Mouse (Mus musculus) ES-E14 (cell line): ENCODE measurements at regions not wholly inside any gene's neighbourhood (a gene's known extent, or its start where the extent isn't known, plus 50 kb on each side); places are given as distances from the start of the nearest gene placed in this dataset.
A peak's percentile ranks its signal among the peaks of the same experiment; 100 is the strongest.

Experiments
- DNase-seq: peaks from one replicate; pipeline ENCODE4 v3.0.0-alpha.2; 2013; ENCODE audit warnings: low read depth, low spot score
- H3K27ac ChIP-seq: 2 replicates; pipeline ENCODE4 v1.5.1; 2012; ENCODE audit warnings: low read depth, mild to moderate bottlenecking, low read length, moderate library complexity, mixed read lengths; ENCODE audit not compliant: poor library complexity, insufficient read depth, severe bottlenecking
- H3K36me3 ChIP-seq: 2 replicates; pipeline ENCODE4 v1.6.1; 2012; ENCODE audit warnings: mild to moderate bottlenecking, low read length, moderate library complexity, mixed read lengths; ENCODE audit not compliant: control insufficient read depth, poor library complexity, insufficient read depth, severe bottlenecking
- H3K4me1 ChIP-seq, 2 experiments: fragments of 150-350 bp in 1 of 2; sonication (generic) in 1 of 2; 2 replicates each; pipeline ENCODE4 v1.6.1; 2012; ENCODE audit warnings: low read length in 2 of 2, mild to moderate bottlenecking in 1 of 2, mixed read lengths in 1 of 2; ENCODE audit not compliant: control insufficient read depth in 2 of 2, insufficient read depth in 2 of 2, poor library complexity in 1 of 2
- H3K4me3 ChIP-seq, 2 experiments: fragments of 150-350 bp in 1 of 2; sonication (generic) in 1 of 2; 2 replicates each; pipeline ENCODE4 v1.5.1; 2012; ENCODE audit warnings: low read length in 2 of 2, low read depth in 1 of 2, mild to moderate bottlenecking in 1 of 2, mixed read lengths in 1 of 2; ENCODE audit not compliant: insufficient read depth in 1 of 2, poor library complexity in 1 of 2, severe bottlenecking in 1 of 2
- H3K9ac ChIP-seq: 2 replicates; pipeline ENCODE4 v1.6.1; 2012; ENCODE audit warnings: low read depth, mild to moderate bottlenecking, low read length, mixed read lengths; ENCODE audit not compliant: poor library complexity, insufficient read depth, severe bottlenecking
- H3K9me3 ChIP-seq: fragments of 150-350 bp; sonication (generic); 2 replicates; pipeline ENCODE4 v1.6.1; 2012; ENCODE audit warnings: low read depth, mild to moderate bottlenecking, low read length; ENCODE audit not compliant: control insufficient read depth, insufficient read depth
- CHD2 ChIP-seq: IDR thresholded peaks from 2 replicates; pipeline ENCODE4 v1.6.1; 2014; ENCODE audit warnings: mild to moderate bottlenecking, low read depth, low read length, inconsistent platforms
- HCFC1 ChIP-seq: IDR thresholded peaks from 2 replicates; pipeline ENCODE4 v1.6.1; 2012; ENCODE audit warnings: low read length, inconsistent platforms, borderline replicate concordance; ENCODE audit not compliant: insufficient read depth
- MAFK ChIP-seq: IDR thresholded peaks from 2 replicates; pipeline ENCODE4 v1.6.1; 2014; ENCODE audit warnings: mild to moderate bottlenecking, low read depth, low read length, inconsistent platforms; ENCODE audit not compliant: insufficient read depth
- ZC3H11A ChIP-seq: IDR thresholded peaks from 2 replicates; pipeline ENCODE4 v1.6.1; 2012; ENCODE audit warnings: low read depth, mild to moderate bottlenecking, inconsistent platforms, low read length, borderline replicate concordance
- ZNF384 ChIP-seq: IDR thresholded peaks from 2 replicates; pipeline ENCODE4 v1.6.1; 2012; ENCODE audit warnings: low read depth, low read length, inconsistent platforms
- in situ Hi-C, 2 experiments: fragments of 600-800 bp; cut with MboI; formaldehyde crosslinking; loops; one replicate each; pipeline ENCODE4 v1.15.1; 2025; ENCODE audit warnings: low sequenced_read_pairs in 2 of 2, inconsistent platforms in 1 of 2; ENCODE audit not compliant: unreplicated experiment in 2 of 2

DNA sequence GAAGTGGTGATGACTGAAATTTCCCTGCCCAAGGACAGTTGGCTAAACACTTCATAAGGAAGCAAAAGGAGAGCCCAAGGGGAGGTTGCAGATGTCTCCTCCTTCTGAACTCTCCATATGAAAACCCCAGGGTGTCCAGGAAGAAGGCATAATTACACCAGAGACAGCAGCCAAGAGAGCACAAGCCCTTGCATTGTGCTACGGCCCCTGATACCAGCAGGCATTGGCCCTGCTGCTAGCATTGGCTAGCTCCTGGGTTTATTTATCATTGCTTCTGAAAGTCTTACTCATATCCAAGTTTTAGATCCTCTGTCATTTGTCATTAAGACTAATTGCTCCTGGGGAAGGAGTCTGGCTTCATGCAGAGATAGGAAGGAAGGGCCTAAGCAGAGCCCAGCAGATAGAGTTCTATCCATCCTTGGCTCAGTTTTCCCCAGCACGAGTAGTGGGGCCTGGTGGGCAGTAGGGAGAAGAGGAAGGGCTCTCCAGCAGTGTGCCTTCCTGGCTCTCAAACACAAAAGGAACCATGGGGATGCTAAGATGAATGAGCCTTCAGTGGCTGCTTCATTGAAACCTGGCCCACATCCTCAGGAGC is 98.5 kb upstream of the Tmc3 start:
- H3K9ac ChIP-seq, result no peak overlapping the region
- no peaks in the 10 kb centered on the region for H3K36me3 ChIP-seq
- DNase-seq, result no peak
- no peaks in the 10 kb centered on the region for H3K9me3 ChIP-seq
- TF ChIP-seq MAFK, result no peak
- no peak for TF ChIP-seq ZNF384
- no peak for TF ChIP-seq CHD2
- no peak for TF ChIP-seq HCFC1
- no peak for TF ChIP-seq ZC3H11A
- no peak overlapping the region for H3K27ac ChIP-seq
- H3K4me1 ChIP-seq, result no peaks in the 10 kb centered on the region
- in situ Hi-C loops, result no loop called here
- H3K4me3 ChIP-seq, result no peak overlapping the region

DNA sequence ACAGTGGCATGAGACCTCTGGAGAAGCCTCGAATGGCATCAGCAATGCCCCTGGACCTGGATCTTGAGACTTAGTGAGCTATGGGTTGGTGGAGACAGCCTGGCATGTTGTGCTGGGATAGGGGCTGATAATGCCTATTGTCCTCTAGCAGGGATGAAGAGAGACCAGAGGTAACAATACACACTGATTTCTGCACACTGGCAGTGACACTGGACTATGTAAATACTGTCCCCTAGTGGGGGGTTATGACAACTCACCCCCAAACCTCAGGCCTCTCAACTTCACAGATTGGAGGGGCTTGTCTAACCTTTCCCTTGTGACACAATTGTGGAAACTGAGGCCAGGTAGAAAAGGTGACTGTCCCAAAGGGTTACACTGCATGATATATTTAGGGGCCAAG is 94.9 kb upstream of the Tmc3 start:
- no peak overlapping the region for H3K27ac ChIP-seq
- no peak overlapping the region for H3K4me3 ChIP-seq
- no peaks in the 10 kb centered on the region for H3K9me3 ChIP-seq
- H3K9ac ChIP-seq, result no peak overlapping the region
- no peaks in the 10 kb centered on the region for H3K4me1 ChIP-seq
- in situ Hi-C loops, result no loop called here
- no peak for DNase-seq
- TF ChIP-seq ZNF384 (no peak), ZC3H11A (peak; percentile 58; the same call in 1 of the 2 replicates)
- H3K36me3 ChIP-seq, result no peaks in the 10 kb centered on the region

- no peak overlapping the region for H3K9ac ChIP-seq
- no peaks in the 10 kb centered on the region for H3K9me3 ChIP-seq
- DNase-seq, result no peak
- no peaks in the 10 kb centered on the region for H3K36me3 ChIP-seq
- no peak overlapping the region for H3K4me3 ChIP-seq
- TF ChIP-seq ZC3H11A (no peak), HCFC1 (no peak), MAFK (no peak), CHD2 (no peak), ZNF384 (no peak)
- in situ Hi-C loops, result no loop called here
- H3K4me1 ChIP-seq, result no peaks in the 10 kb centered on the region
- H3K27ac ChIP-seq, result no peak overlapping the region
These were observed 79.6 kb upstream of the Tmc3 start for GRCm38 (mm10) chr7:83504996-83505645.

GRCm38 (mm10) chr7:83516295-83516694 is 68.4 kb upstream of the Tmc3 start:
- DNase-seq, result no peak
- H3K9me3 ChIP-seq, result no peaks in the 10 kb centered on the region
- H3K36me3 ChIP-seq, result no peaks in the 10 kb centered on the region
- no peak overlapping the region for H3K27ac ChIP-seq
- in situ Hi-C loops, result no loop called here
- H3K9ac ChIP-seq, result no peak overlapping the region
- no peak overlapping the region for H3K4me3 ChIP-seq
- H3K4me1 ChIP-seq, result no peaks in the 10 kb centered on the region
- TF ChIP-seq ZC3H11A (no peak), ZNF384 (no peak), HCFC1 (no peak), CHD2 (no peak), MAFK (no peak)

DNA sequence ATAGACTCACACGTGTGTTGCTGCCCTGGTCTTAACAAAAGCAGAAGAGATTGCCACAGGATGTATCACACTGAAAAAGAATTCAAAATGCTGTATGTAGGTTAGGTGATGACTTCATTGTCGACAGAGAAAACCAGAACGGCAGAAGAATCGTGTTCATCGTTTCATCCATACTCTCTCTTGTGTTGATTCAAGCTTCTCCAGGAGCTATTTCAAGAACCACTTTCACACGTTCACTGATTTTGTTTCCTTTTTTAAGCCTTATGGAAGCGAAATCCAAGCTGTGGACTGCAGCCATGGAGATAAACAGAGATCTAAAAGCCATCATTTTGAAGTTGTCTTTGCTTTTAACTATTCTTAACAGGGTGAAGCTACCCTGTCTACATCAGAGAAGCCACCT is 63.2 kb upstream of the Tmc3 start:
- H3K9ac ChIP-seq, result no peak overlapping the region
- no peak for DNase-seq
- no peaks in the 10 kb centered on the region for H3K9me3 ChIP-seq
- in situ Hi-C loops, result no loop called here
- H3K27ac ChIP-seq, result no peak overlapping the region
- H3K4me3 ChIP-seq, result no peak overlapping the region
- H3K36me3 ChIP-seq, result no peaks in the 10 kb centered on the region
- no peaks in the 10 kb centered on the region for H3K4me1 ChIP-seq
- TF ChIP-seq ZC3H11A (no peak), ZNF384 (no peak), CHD2 (no peak), MAFK (no peak), HCFC1 (no peak)
